Mouse (Mus musculus): Measurements from ENCODE around the gene Shank2.

- TF ChIP-seq POLR2A (IDR thresholded peaks at IDR 0.05; ENCODE audit: low read depth, low read length) (no peak), CTCF (IDR thresholded peaks at IDR 0.05; ENCODE audit: extremely low read depth, insufficient read length, insufficient replicate concordance, low read depth, low read length) (no peak)
Observed at GRCm38 (mm10) chr7:144031611-144032010, 29.9 kb downstream of the Shank2 start.

Measured in small intestine, adult 2 months (tissue).